In the genomic region with DNA sequence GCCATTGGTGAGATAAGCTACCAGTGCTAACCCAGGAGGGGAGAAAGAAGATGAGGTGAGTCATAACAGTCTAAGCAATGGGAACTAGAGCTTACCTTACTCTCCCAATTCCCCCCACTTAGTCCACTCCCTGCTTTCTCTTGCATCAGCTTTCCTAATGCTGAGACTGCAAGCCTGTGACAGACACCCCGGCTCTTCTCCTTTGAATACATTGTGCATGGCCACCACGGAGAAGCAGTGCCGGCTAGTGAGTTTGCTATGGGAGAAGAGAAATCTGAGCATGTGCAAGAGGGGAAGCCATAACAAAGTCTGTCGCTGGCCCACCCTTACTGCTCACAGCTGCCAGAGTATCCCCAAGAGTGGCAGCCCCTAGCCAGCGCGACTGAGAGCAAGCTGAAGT, we compare ENCODE assay signal across 17 mouse cellular contexts. TPM values are rescaled to one million over a fixed set of nuclear protein-coding genes. Genes with fewer than 3 reads are reported as not detected.
DNase-seq lines count a peak whose midpoint lies in the region; ATAC-seq and TF ChIP-seq lines count a peak whose summit lies in the region.
"Had no signal": no experiment of that assay in that cellular context is flagged by ENCODE, and none has a peak within 500 bp of the region (broad histone marks: within the 10 kb centered on the region; RNA-seq: fewer than 3 reads in every experiment).

No protein-coding gene starts in this region.

- no peak for TF ChIP-seq POLR2A in myocyte (IDR thresholded peaks at IDR 0.05; ENCODE audit: insufficient read length, low read depth)

- H3K79me2 ChIP-seq in myocyte (ENCODE audit: control insufficient read depth, insufficient read depth), result no peaks in the 10 kb centered on the region

- H3K4me3 ChIP-seq in heart, embryonic 13.5 days, result no peak overlapping the region
- H3K4me3 ChIP-seq in forebrain, embryonic 12.5 days (replicated peaks), result no peak overlapping the region
- H3K4me3 ChIP-seq in limb, embryonic 11.5 days (ENCODE audit: low read depth, low read length), result no peak overlapping the region
- H3K4me3 ChIP-seq in myocyte, result no peak overlapping the region
- H3K4me3 ChIP-seq: layer of hippocampus, adult 2 months; liver, embryonic 15.5 days had no signal

- peaks cover 55% of the 10 kb centered on the region for H3K27me3 ChIP-seq in heart, embryonic 13.5 days (replicated peaks)
- H3K27me3 ChIP-seq in forebrain, embryonic 12.5 days, result peaks cover 18% of the 10 kb centered on the region
- H3K27me3 ChIP-seq in limb, embryonic 11.5 days (ENCODE audit: control insufficient read depth, insufficient read depth, low read length), result no peaks in the 10 kb centered on the region
- peaks cover 53% of the 10 kb centered on the region for H3K27me3 ChIP-seq in myocyte (ENCODE audit: control insufficient read depth, insufficient read depth, insufficient read length)

- no peak for DNase-seq in heart, adult 18-20 months
- DNase-seq in limb, embryonic 11.5 days (ENCODE audit: low spot score), result peak; percentile 30
- no peak for DNase-seq in cerebellum, postnatal 4 days (ENCODE audit: low spot score in 2 of 2)
- no peak for DNase-seq in natural killer cell, adult 2 months (ENCODE audit: low spot score in 2 of 2)
- DNase-seq in thymus, postnatal 36 days, result no peak
- DNase-seq: cerebellum, adult 8-10 months; embryo, embryonic 11 days; heart, postnatal 14 days; kidney, adult 2 months; retina, postnatal 1 day had no signal

- no peak overlapping the region for H3K27ac ChIP-seq in heart, embryonic 13.5 days (replicated peaks)
- H3K27ac ChIP-seq in forebrain, embryonic 12.5 days, result peak overlapping the region; percentile 53
- no peak overlapping the region for H3K27ac ChIP-seq in limb, embryonic 11.5 days (replicated peaks; ENCODE audit: low read depth, low read length)
- H3K27ac ChIP-seq: layer of hippocampus, adult 2 months; liver, embryonic 15.5 days; macrophage had no signal

- peaks cover 5% of the 10 kb centered on the region for H3K9me3 ChIP-seq in heart, embryonic 13.5 days
- H3K9me3 ChIP-seq in forebrain, embryonic 12.5 days, result no peaks in the 10 kb centered on the region
- H3K9me3 ChIP-seq in limb, embryonic 11.5 days (ENCODE audit: control insufficient read depth, low read length), result no peaks in the 10 kb centered on the region
- H3K9me3 ChIP-seq: liver, embryonic 15.5 days had no signal

- 11% methylated on average over 6 of the region's 6 CpGs for WGBS in heart, embryonic 13.5 days
- WGBS in forebrain, embryonic 12.5 days, result 9% methylated on average over 6 of the region's 6 CpGs
- WGBS in limb, embryonic 11.5 days, result 15% methylated on average over 6 of the region's 6 CpGs

- no peak overlapping the region for H3ac ChIP-seq in myocyte (ENCODE audit: control insufficient read depth, insufficient read length)

- 0 out of 2 replicates have a peak overlapping the region, but pooled peaks have one; percentile 9 for H3K4me2 ChIP-seq in heart, embryonic 13.5 days
- H3K4me2 ChIP-seq in forebrain, embryonic 12.5 days, result no peak overlapping the region
- H3K4me2 ChIP-seq in limb, embryonic 11.5 days (ENCODE audit: low read depth, severe bottlenecking), result no peak overlapping the region
- H3K4me2 ChIP-seq in myocyte (ENCODE audit: low read depth), result peak overlapping the region; percentile 31
- H3K4me2 ChIP-seq: liver, embryonic 15.5 days had no signal

- no peaks in the 10 kb centered on the region for H3K36me3 ChIP-seq in heart, embryonic 13.5 days
- no peaks in the 10 kb centered on the region for H3K36me3 ChIP-seq in forebrain, embryonic 12.5 days (replicated peaks)
- H3K36me3 ChIP-seq in limb, embryonic 11.5 days (ENCODE audit: control insufficient read depth, insufficient read depth, low read length), result no peaks in the 10 kb centered on the region
- H3K36me3 ChIP-seq in myocyte (ENCODE audit: control insufficient read depth, insufficient read depth), result no peaks in the 10 kb centered on the region
- H3K36me3 ChIP-seq: liver, embryonic 15.5 days had no signal

- peaks cover 14% of the 10 kb centered on the region for H3K4me1 ChIP-seq in heart, embryonic 13.5 days
- H3K4me1 ChIP-seq in forebrain, embryonic 12.5 days, result peaks cover 27% of the 10 kb centered on the region
- peaks cover 18% of the 10 kb centered on the region for H3K4me1 ChIP-seq in limb, embryonic 11.5 days (ENCODE audit: control insufficient read depth, insufficient read depth, low read length)
- H3K4me1 ChIP-seq: liver, embryonic 15.5 days had no signal

- ATAC-seq in heart, embryonic 13.5 days (ENCODE audit: extremely low read depth, insufficient number of reproducible peaks, low FRiP score, low TSS enrichment), result no peak
- peak; percentile 41; the same call in 1 of the 2 replicates for ATAC-seq in forebrain, embryonic 12.5 days (ENCODE audit: low FRiP score)
- ATAC-seq in limb, embryonic 11.5 days (ENCODE audit: insufficient number of reproducible peaks, low FRiP score, low TSS enrichment, low read depth), result no peak
- ATAC-seq: activated CD4-positive, CD25-positive, alpha-beta regulatory T cell, adult 4 months had no signal

- 0 out of 2 replicates have a peak overlapping the region, but pooled peaks have one; percentile 28 for H3K9ac ChIP-seq in heart, embryonic 13.5 days
- no peak overlapping the region for H3K9ac ChIP-seq in forebrain, embryonic 12.5 days
- no peak overlapping the region for H3K9ac ChIP-seq in limb, embryonic 11.5 days (ENCODE audit: low read length)
- H3K9ac ChIP-seq: liver, embryonic 15.5 days had no signal

TF ChIP-seq in myocyte, 11 proteins besides CTCF, POLR2A, EP300 and RAD21:
- no peak for TF ChIP-seq POLR2AphosphoS2 (IDR thresholded peaks at IDR 0.05; ENCODE audit: insufficient read length, low read depth)
- no peak for TF ChIP-seq REST (IDR thresholded peaks at IDR 0.05; ENCODE audit: insufficient read depth, insufficient read length)
- no peak for TF ChIP-seq TCF12 (IDR thresholded peaks at IDR 0.05; ENCODE audit: insufficient read depth, poor library complexity, severe bottlenecking)
- TF ChIP-seq E2F4 (IDR thresholded peaks at IDR 0.05; ENCODE audit: insufficient read depth), result no peak
- TF ChIP-seq MYOG (IDR thresholded peaks at IDR 0.05; ENCODE audit: control insufficient read depth in 1 of 3, insufficient read depth in 1 of 3, insufficient read length in 2 of 3, low read depth in 2 of 3), result no peak
- no peak for TF ChIP-seq SRF (IDR thresholded peaks at IDR 0.05; ENCODE audit: control insufficient read depth, insufficient read length, low read depth)
- no peak for TF ChIP-seq MAX (IDR thresholded peaks at IDR 0.05; ENCODE audit: low read depth)
- no peak for TF ChIP-seq TCF3 (IDR thresholded peaks at IDR 0.05; ENCODE audit: insufficient read length, low read depth)
- no peak for TF ChIP-seq MYOD1 (IDR thresholded peaks at IDR 0.05; ENCODE audit: control insufficient read depth in 1 of 3, insufficient read length in 2 of 3, low read depth in 2 of 3)
- TF ChIP-seq USF1 (IDR thresholded peaks at IDR 0.05; ENCODE audit: low read depth), result no peak
- no peak for TF ChIP-seq CEBPB (IDR thresholded peaks at IDR 0.05; ENCODE audit: insufficient read depth, poor library complexity, severe bottlenecking)

RNA-seq across cellular contexts. Expression of a gene that starts 5.9 kb away (rescaled TPM):
- 2.8 and 2.9 TPM in 2 replicates for polyA plus RNA-seq in heart, embryonic 13.5 days (2015; fragmentation: Nextera tagmentation; extraction: Ambion mirVana)
- total RNA-seq in heart, adult 18-20 months (2021), result 1 to 10 TPM; 1.1 to 1.3 TPM
- polyA plus RNA-seq in forebrain, embryonic 12.5 days (2016; fragmentation: Nextera tagmentation; extraction: Ambion mirVana), result 12.5 and 12.6 TPM in 2 replicates
- 10.3 and 11.7 TPM in 2 replicates for polyA plus RNA-seq in limb, embryonic 11.5 days (2014; fragmentation: Nextera tagmentation; extraction: Ambion mirVana)
- 0.65 TPM for polyA plus RNA-seq in myocyte (2012; fragmentation: generic; extraction: Trizol)

Comparison
In these comparisons a context has a peak if more than half of its experiments do, and no peak if none do; other contexts are left out.
1. H3K4me2 ChIP-seq: peak in heart, embryonic 13.5 days (single experiment) and myocyte (single experiment); none in forebrain, embryonic 12.5 days (single experiment) and limb, embryonic 11.5 days (single experiment).